ENCODE assay signal across 1 mouse cellular context in the genomic region with DNA sequence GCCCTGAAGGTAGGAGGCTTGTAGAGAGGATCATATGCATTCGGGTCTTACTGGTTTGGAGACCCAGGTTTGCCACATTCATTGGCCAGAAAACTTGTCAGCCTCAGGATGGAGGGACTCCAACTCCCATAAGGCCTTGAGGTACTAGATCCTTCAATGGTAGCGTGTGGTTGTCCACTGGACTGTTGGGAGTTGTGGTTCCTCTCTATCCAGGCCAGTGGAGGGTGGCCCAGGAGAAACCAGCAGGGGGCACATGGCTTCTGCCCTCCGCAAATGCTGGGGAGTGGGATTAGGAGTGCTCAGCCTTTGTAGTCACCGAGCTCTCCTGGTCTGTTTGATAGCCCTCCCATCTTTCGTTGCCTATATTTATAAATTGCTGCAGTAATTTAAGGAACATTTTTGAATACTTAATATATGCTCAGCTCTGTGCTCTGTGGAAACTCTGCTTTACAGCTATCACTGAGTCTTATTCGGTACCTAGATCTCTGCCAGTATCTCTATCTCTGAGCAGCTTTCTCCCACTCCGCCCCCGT.
TF ChIP-seq lines count a peak whose summit lies in the region.

No protein-coding gene starts in this region.

TF ChIP-seq in MEL, 35 proteins besides CTCF, POLR2A, EP300 and RAD21 (continued from another document):
- TF ChIP-seq NRF1 (IDR thresholded peaks at IDR 0.05; ENCODE audit: insufficient read depth, low read depth, low read length, poor library complexity, severe bottlenecking): no peak
- no peak for TF ChIP-seq UBTF (IDR thresholded peaks at IDR 0.05; ENCODE audit: borderline replicate concordance, insufficient read depth, low read depth, low read length)
- no peak for TF ChIP-seq POLR2AphosphoS5 (IDR thresholded peaks at IDR 0.05; ENCODE audit: borderline replicate concordance, low read depth, low read length)
- TF ChIP-seq GATA1 (IDR thresholded peaks at IDR 0.05; ENCODE audit: low read depth, low read length): 0 out of 2 replicates have a peak, but pooled peaks have one; percentile 6
- TF ChIP-seq KAT2A (conservative IDR thresholded peaks at IDR 0.05; ENCODE audit: low read depth, low read length): peak; percentile 92; the same call in 1 of the 2 replicates
